ENCODE assay signal across 8 mouse cellular contexts in the genomic region with DNA sequence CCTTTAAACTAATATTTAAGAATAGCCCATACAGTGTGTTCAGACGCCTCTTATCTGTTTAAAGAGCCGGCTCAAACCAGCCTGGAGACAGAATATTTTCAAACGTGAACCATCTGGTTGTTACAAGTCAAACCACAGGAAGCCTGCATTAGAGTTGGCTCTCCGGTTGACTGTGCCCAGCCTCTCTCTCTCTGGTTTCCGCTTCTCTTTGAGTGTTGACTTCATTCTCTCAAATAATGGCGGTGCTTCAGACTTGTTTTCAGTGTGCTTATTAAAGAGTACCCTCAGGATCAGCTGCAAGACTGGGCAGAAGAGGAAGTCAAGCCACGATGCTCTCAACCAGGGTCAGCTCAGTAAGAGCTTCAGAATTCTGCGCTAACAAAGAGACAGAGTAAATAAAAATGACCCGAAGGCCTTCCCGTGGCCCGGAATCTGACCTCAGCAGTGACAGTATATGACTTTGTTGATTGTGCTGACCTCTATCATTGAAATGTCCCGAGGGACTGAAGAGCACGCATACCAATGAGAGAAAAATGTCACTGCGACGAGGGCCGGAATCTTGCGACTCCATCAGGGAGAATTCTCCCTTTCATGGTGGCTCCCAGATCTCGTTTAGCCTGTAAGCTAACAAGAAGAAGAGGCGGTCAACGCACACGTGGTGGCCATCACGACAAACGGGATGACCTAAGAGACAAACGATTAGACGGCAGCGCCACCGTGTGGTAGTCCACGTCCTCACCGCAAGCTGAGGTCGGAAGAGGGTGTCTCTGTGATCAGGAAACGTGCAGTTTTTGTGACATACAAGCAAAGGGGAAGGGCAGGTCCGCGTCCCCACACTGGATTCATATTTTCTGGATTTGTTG. TPM values are rescaled to one million over a fixed set of nuclear protein-coding genes. Genes with fewer than 3 reads are reported as not detected.
DNase-seq lines count a peak whose midpoint lies in the region; ATAC-seq lines count a peak whose summit lies in the region.

No protein-coding gene starts in this region.

- WGBS in hindbrain, embryonic 16.5 days: 18% methylated on average over 33 of the region's 33 CpGs

- no peaks in the 10 kb centered on the region for H3K36me3 ChIP-seq in hindbrain, embryonic 16.5 days (ENCODE audit: control insufficient read depth, insufficient read depth, low read length)

- H3K27ac ChIP-seq in hindbrain, embryonic 16.5 days (ENCODE audit: low read depth, low read length): no peak overlapping the region

- H3K4me2 ChIP-seq in hindbrain, embryonic 16.5 days (ENCODE audit: low read length): peak overlapping the region; percentile 68

- DNase-seq in T-cell, adult 2 months (ENCODE audit: low spot score): peak; percentile 83
- peak; percentile 91 to 95 for DNase-seq in cerebellum, postnatal 4 days (ENCODE audit: low spot score in 2 of 2)
- DNase-seq in gastrocnemius, adult 18-20 months (ENCODE audit: low spot score): peak; percentile 83
- DNase-seq in left cerebral cortex, adult 11 months (ENCODE audit: low spot score): peak; percentile 76
- peak; percentile 88 to 93 for DNase-seq in lung, postnatal 4 days
- DNase-seq in retina, postnatal 1 day: peak; percentile 93
- peak; percentile 96 for DNase-seq in thymus, postnatal 4 days

- peak; percentile 89 for ATAC-seq in hindbrain, embryonic 16.5 days

- peak overlapping the region; percentile 51 for H3K9ac ChIP-seq in hindbrain, embryonic 16.5 days (ENCODE audit: low read depth, low read length)

- H3K27me3 ChIP-seq in hindbrain, embryonic 16.5 days (replicated peaks; ENCODE audit: control insufficient read depth, insufficient read depth, low read length): no peaks in the 10 kb centered on the region; the same call in none of the 2 replicates

- H3K4me3 ChIP-seq in hindbrain, embryonic 16.5 days (ENCODE audit: low read length): peak overlapping the region; percentile 36

- no peaks in the 10 kb centered on the region; the same call in 1 of the 2 replicates for H3K9me3 ChIP-seq in hindbrain, embryonic 16.5 days (ENCODE audit: control insufficient read depth, low read length)

- H3K4me1 ChIP-seq in hindbrain, embryonic 16.5 days (ENCODE audit: control insufficient read depth, insufficient read depth, low read depth, low read length): peaks cover 4% of the 10 kb centered on the region

RNA-seq across cellular contexts. Expression of gene Cpsf6, which starts 55.3 kb away (rescaled TPM):
- total RNA-seq in gastrocnemius, adult 18-20 months (2021): 10 to 100 TPM; 18.1 to 22.0 TPM
- polyA plus RNA-seq in hindbrain, embryonic 16.5 days (2015; fragmentation: Nextera tagmentation; extraction: Ambion mirVana): 111 and 128 TPM in 2 replicates
